Mouse (Mus musculus): ENCODE measurements around the gene Ccdc28a.

GRCm38 (mm10) chr10:18237191-18237590 lies 2.4 kb upstream of the Ccdc28a start:
- no peak for TF ChIP-seq CTCF (IDR thresholded peaks at IDR 0.05; ENCODE audit: control insufficient read depth, insufficient read depth, insufficient read length)
- no peak for TF ChIP-seq MYOD1 (IDR thresholded peaks at IDR 0.05; ENCODE audit: control insufficient read depth, insufficient read length, low read depth)
- TF ChIP-seq MYOG (IDR thresholded peaks at IDR 0.05; ENCODE audit: control insufficient read depth, extremely low read depth, insufficient read length): no peak
